Mouse (Mus musculus): ENCODE data around the gene Hmcn1. TPM values are rescaled to one million over a fixed set of nuclear protein-coding genes. Genes with fewer than 3 reads are reported as not detected.

Gene Hmcn1
- total and polyA plus RNA-seq, 3 experiments = not detected

DNA sequence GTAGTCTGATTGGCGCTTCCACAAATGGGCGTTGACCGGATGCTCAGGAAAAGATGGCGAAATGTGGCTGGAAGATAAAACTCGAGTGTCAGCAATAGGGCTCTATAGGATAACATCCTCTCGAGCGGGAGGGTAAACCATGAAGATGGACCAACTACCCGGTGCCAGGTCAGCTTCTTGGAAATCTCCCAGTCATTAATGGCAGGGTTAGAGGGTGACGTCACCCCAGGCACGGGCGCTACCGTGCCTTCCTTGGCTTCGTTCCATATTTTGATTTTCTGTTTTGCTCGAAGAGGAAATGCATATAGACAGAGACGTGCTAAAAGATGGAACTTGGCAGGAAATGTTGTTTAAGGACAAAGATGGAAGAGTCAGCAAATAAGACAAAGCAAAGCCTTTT is 312.2 kb downstream of the Hmcn1 start:
- H3K36me3 ChIP-seq (ENCODE audit: control insufficient read depth in 1 of 2, insufficient read depth in 2 of 2, low read length in 2 of 2) = no peaks in the 10 kb centered on the region
- DNase-seq (ENCODE audit: low read depth, low spot score) = no peak
- no peak overlapping the region for H3K27ac ChIP-seq (ENCODE audit: control insufficient read depth, low read depth, low read length)
- TF ChIP-seq MXI1 (IDR thresholded peaks at IDR 0.05; ENCODE audit: low read depth, low read length) = no peak
- no peak for TF ChIP-seq CHD2 (IDR thresholded peaks at IDR 0.05; ENCODE audit: low read length)
- no peak for TF ChIP-seq ZNF384 (IDR thresholded peaks at IDR 0.05; ENCODE audit: low read depth, low read length)
- TF ChIP-seq ZMIZ1 (IDR thresholded peaks at IDR 0.05; ENCODE audit: low read depth, low read length) = no peak
- H3K9ac ChIP-seq (ENCODE audit: control insufficient read depth, low read depth, low read length, poor library complexity, severe bottlenecking) = no peak overlapping the region
- H3K79me2 ChIP-seq (ENCODE audit: control insufficient read depth, insufficient read depth, low read length, poor library complexity) = no peaks in the 10 kb centered on the region
- no peaks in the 10 kb centered on the region for H3K27me3 ChIP-seq (ENCODE audit: control insufficient read depth in 1 of 2, insufficient read depth in 2 of 2, low read length in 2 of 2)
- H3K4me1 ChIP-seq (ENCODE audit: control insufficient read depth in 1 of 2, insufficient read depth in 2 of 2, low read length in 2 of 2) = no peaks in the 10 kb centered on the region
- no peaks in the 10 kb centered on the region for H3K9me3 ChIP-seq (replicated peaks; ENCODE audit: insufficient read depth, low read length)
- no peak overlapping the region for H3K4me3 ChIP-seq (ENCODE audit: control insufficient read depth in 1 of 2, insufficient read depth in 1 of 2, low read depth in 2 of 2, low read length in 2 of 2)

- DNase-seq (ENCODE audit: low read depth, low spot score) = no peak
- TF ChIP-seq POLR2A (IDR thresholded peaks at IDR 0.05; ENCODE audit: control insufficient read depth in 1 of 2, insufficient read depth in 1 of 2, low read depth in 1 of 2, low read length in 2 of 2, poor library complexity in 1 of 2) = no peak
- TF ChIP-seq SMC3 (IDR thresholded peaks at IDR 0.05; ENCODE audit: low read depth, low read length) = no peak
- no peak for TF ChIP-seq ZMIZ1 (IDR thresholded peaks at IDR 0.05; ENCODE audit: low read depth, low read length)
- TF ChIP-seq POLR2AphosphoS5 (IDR thresholded peaks at IDR 0.05; ENCODE audit: borderline replicate concordance, low read depth, low read length) = no peak
- no peak for TF ChIP-seq SIN3A (IDR thresholded peaks at IDR 0.05; ENCODE audit: low read length)
- no peak for TF ChIP-seq TAL1 (IDR thresholded peaks at IDR 0.05; ENCODE audit: low read length)
- TF ChIP-seq ZNF384 (IDR thresholded peaks at IDR 0.05; ENCODE audit: low read depth, low read length) = no peak
- no peak for TF ChIP-seq UBTF (IDR thresholded peaks at IDR 0.05; ENCODE audit: borderline replicate concordance, insufficient read depth, low read depth, low read length)
- no peak for TF ChIP-seq MAZ (IDR thresholded peaks at IDR 0.05; ENCODE audit: low read depth, low read length)
- TF ChIP-seq GATA1 (IDR thresholded peaks at IDR 0.05; ENCODE audit: low read depth, low read length) = no peak
- no peaks in the 10 kb centered on the region for H3K9me3 ChIP-seq (replicated peaks; ENCODE audit: insufficient read depth, low read length)
These were observed 312.9 kb downstream of the Hmcn1 start for GRCm38 (mm10) chr1:150680345-150680744.

GRCm38 (mm10) chr1:150645314-150645713 is 347.9 kb downstream of the Hmcn1 start:
- H3K36me3 ChIP-seq (ENCODE audit: control insufficient read depth in 1 of 2, insufficient read depth in 2 of 2, low read length in 2 of 2) = no peaks in the 10 kb centered on the region
- H3K27me3 ChIP-seq (ENCODE audit: control insufficient read depth in 1 of 2, insufficient read depth in 2 of 2, low read length in 2 of 2) = 0 out of 4 replicates have a peak, but pooled peaks cover 0 to 1% of the 10 kb centered on the region in 2 experiments
- H3K4me1 ChIP-seq (ENCODE audit: control insufficient read depth in 1 of 2, insufficient read depth in 2 of 2, low read length in 2 of 2) = no peaks in the 10 kb centered on the region
- no peaks in the 10 kb centered on the region for H3K9me3 ChIP-seq (replicated peaks; ENCODE audit: insufficient read depth, low read length)
- no peak overlapping the region for H3K9ac ChIP-seq (ENCODE audit: control insufficient read depth, low read depth, low read length, poor library complexity, severe bottlenecking)
- no peak for TF ChIP-seq TBP (IDR thresholded peaks at IDR 0.05; ENCODE audit: low read depth, low read length)
- TF ChIP-seq MAFK (IDR thresholded peaks at IDR 0.05; ENCODE audit: borderline replicate concordance, low read depth, low read length) = no peak
- no peak for TF ChIP-seq CHD2 (IDR thresholded peaks at IDR 0.05; ENCODE audit: low read length)
- no peak for TF ChIP-seq HCFC1 (IDR thresholded peaks at IDR 0.05; ENCODE audit: low read depth, low read length)
- no peak for TF ChIP-seq TCF12 (IDR thresholded peaks at IDR 0.05; ENCODE audit: low read depth, low read length)
- TF ChIP-seq POLR2AphosphoS5 (IDR thresholded peaks at IDR 0.05; ENCODE audit: borderline replicate concordance, low read depth, low read length) = no peak
- no peak for TF ChIP-seq GABPA (IDR thresholded peaks at IDR 0.05; ENCODE audit: low read depth, low read length)
- H3K27ac ChIP-seq (ENCODE audit: control insufficient read depth, low read depth, low read length) = no peak overlapping the region
- DNase-seq (ENCODE audit: low read depth, low spot score) = no peak
- no peak overlapping the region for H3K4me3 ChIP-seq (ENCODE audit: control insufficient read depth in 1 of 2, insufficient read depth in 1 of 2, low read depth in 2 of 2, low read length in 2 of 2)
- H3K79me2 ChIP-seq (ENCODE audit: control insufficient read depth, insufficient read depth, low read length, poor library complexity) = no peaks in the 10 kb centered on the region

More at GRCm38 (mm10) chr1:150680345-150680744, 312.9 kb downstream of the Hmcn1 start:
- H3K36me3 ChIP-seq (ENCODE audit: control insufficient read depth in 1 of 2, insufficient read depth in 2 of 2, low read length in 2 of 2) = no peaks in the 10 kb centered on the region
- H3K27me3 ChIP-seq (ENCODE audit: control insufficient read depth in 1 of 2, insufficient read depth in 2 of 2, low read length in 2 of 2) = no peaks in the 10 kb centered on the region
- H3K4me3 ChIP-seq (ENCODE audit: control insufficient read depth in 1 of 2, insufficient read depth in 1 of 2, low read depth in 2 of 2, low read length in 2 of 2) = no peak overlapping the region
- H3K27ac ChIP-seq (ENCODE audit: control insufficient read depth, low read depth, low read length) = no peak overlapping the region
- no peaks in the 10 kb centered on the region for H3K4me1 ChIP-seq (ENCODE audit: control insufficient read depth in 1 of 2, insufficient read depth in 2 of 2, low read length in 2 of 2)
- H3K9ac ChIP-seq (ENCODE audit: control insufficient read depth, low read depth, low read length, poor library complexity, severe bottlenecking) = no peak overlapping the region
- H3K79me2 ChIP-seq (ENCODE audit: control insufficient read depth, insufficient read depth, low read length, poor library complexity) = no peaks in the 10 kb centered on the region
